Mouse (Mus musculus) limb, embryonic 15.5 days (tissue): ENCODE results near the gene Bcl2l15. TPM values are rescaled to one million over a fixed set of nuclear protein-coding genes. Genes with fewer than 3 reads are reported as not detected.
"Not testable (repeated sequence)": the region's sequence is repeated elsewhere in the genome, so short reads cannot be mapped to it uniquely, and the experiment has no call there.

Source experiments
- ATAC-seq: fragments of 200-750 bp; cut with Nextera tagmentation; 2 replicates; pipeline ENCODE4 v1.8.0; 2017; ENCODE audit warnings: low read depth, moderate TSS enrichment; ENCODE audit not compliant: insufficient number of reproducible peaks, low FRiP score, low TSS enrichment
- H3K27ac ChIP-seq: fragments of 300-500 bp; sonication (generic); 2 replicates; pipeline ENCODE4 v1.5.1; 2015; ENCODE audit warnings: moderate library complexity, mild to moderate bottlenecking, inconsistent platforms
- H3K27me3 ChIP-seq: fragments of 300-500 bp; sonication (generic); 2 replicates; pipeline ENCODE4 v1.6.1; 2015; ENCODE audit warnings: inconsistent platforms
- H3K36me3 ChIP-seq: fragments of 300-500 bp; sonication (generic); 2 replicates; pipeline ENCODE4 v1.6.1; 2015; ENCODE audit warnings: inconsistent platforms
- H3K4me1 ChIP-seq: fragments of 300-500 bp; sonication (generic); 2 replicates; pipeline ENCODE4 v1.6.1; 2015; ENCODE audit warnings: inconsistent platforms
- H3K4me2 ChIP-seq: fragments of 300-500 bp; sonication (generic); 2 replicates; pipeline ENCODE4 v1.6.1; 2015; ENCODE audit warnings: mild to moderate bottlenecking, inconsistent platforms
- H3K4me3 ChIP-seq: fragments of 300-500 bp; sonication (generic); 2 replicates; pipeline ENCODE4 v1.5.1; 2015; ENCODE audit warnings: mild to moderate bottlenecking, inconsistent platforms
- H3K9ac ChIP-seq: fragments of 300-500 bp; sonication (generic); 2 replicates; pipeline ENCODE4 v1.6.1; 2015; ENCODE audit warnings: inconsistent platforms
- H3K9me3 ChIP-seq: fragments of 300-500 bp; sonication (generic); 2 replicates; pipeline ENCODE4 v1.6.1; 2016; ENCODE audit warnings: inconsistent platforms
- WGBS: fragments of 180-500 bp; shearing (Covaris S2); methylation state at CpG from one replicate; pipeline ENCODE4 v1.1.7; 2015; 5-methylcytosine and 5-hydroxymethylcytosine counted together
- polyA plus RNA-seq: library from polyadenylated mRNA; unstranded; fragments of >200 nt; fragmentation: Nextera tagmentation; extraction: Ambion mirVana; gene quantifications from 2 replicates; pipeline ENCODE4 v1.2.1, GENCODE M21; 2015

Gene Bcl2l15
- polyA plus RNA-seq, 1 experiment from 2014 or later, result 0.87 TPM

GRCm38 (mm10) chr3:103835272-103835950 lies 3.0 kb downstream of the Bcl2l15 start:
- H3K4me2 ChIP-seq, result no peak overlapping the region
- no peak overlapping the region for H3K4me3 ChIP-seq
- H3K36me3 ChIP-seq, result no peaks in the 10 kb centered on the region
- no peaks in the 10 kb centered on the region for H3K4me1 ChIP-seq
- no peak overlapping the region for H3K9ac ChIP-seq
- no peak overlapping the region for H3K27ac ChIP-seq
- 63% methylated on average over 6 of the region's 6 CpGs for WGBS
- no peaks in the 10 kb centered on the region for H3K27me3 ChIP-seq
- ATAC-seq, result no peak
- no peaks in the 10 kb centered on the region for H3K9me3 ChIP-seq

GRCm38 (mm10) chr3:103835951-103836310 lies 3.5 kb downstream of the Bcl2l15 start:
- Histone ChIP-seq H3K9ac (no peak overlapping the region), H3K9me3 (no peaks in the 10 kb centered on the region), H3K4me1 (no peaks in the 10 kb centered on the region), H3K27ac (no peak overlapping the region), H3K27me3 (no peaks in the 10 kb centered on the region), H3K4me3 (no peak overlapping the region), H3K4me2 (no peak overlapping the region), H3K36me3 (no peaks in the 10 kb centered on the region)
- ATAC-seq, result no peak
- WGBS, result 68% methylated on average over 10 of the region's 10 CpGs

GRCm38 (mm10) chr3:103836453-103836852 lies 4.1 kb downstream of the Bcl2l15 start:
- no peak for ATAC-seq
- no peak overlapping the region for H3K4me3 ChIP-seq
- H3K9me3 ChIP-seq, result no peaks in the 10 kb centered on the region
- H3K4me1 ChIP-seq, result no peaks in the 10 kb centered on the region
- no peaks in the 10 kb centered on the region for H3K36me3 ChIP-seq
- no peak overlapping the region for H3K9ac ChIP-seq
- no peak overlapping the region for H3K27ac ChIP-seq
- 96% methylated on average over 5 of the region's 5 CpGs for WGBS
- H3K27me3 ChIP-seq, result no peaks in the 10 kb centered on the region
- H3K4me2 ChIP-seq, result no peak overlapping the region

GRCm38 (mm10) chr3:103839711-103840110 lies 7.3 kb downstream of the Bcl2l15 start:
- no peaks in the 10 kb centered on the region for H3K4me1 ChIP-seq
- WGBS, result 85% methylated on average over 6 of the region's 6 CpGs
- H3K4me2 ChIP-seq, result no peak overlapping the region
- no peaks in the 10 kb centered on the region for H3K9me3 ChIP-seq
- no peak overlapping the region for H3K4me3 ChIP-seq
- H3K9ac ChIP-seq, result no peak overlapping the region
- no peak overlapping the region for H3K27ac ChIP-seq
- ATAC-seq, result no peak
- no peaks in the 10 kb centered on the region for H3K36me3 ChIP-seq
- H3K27me3 ChIP-seq, result no peaks in the 10 kb centered on the region

GRCm38 (mm10) chr3:103840195-103840594 lies 7.8 kb downstream of the Bcl2l15 start:
- not testable (repeated sequence) for H3K27me3 ChIP-seq, H3K9ac ChIP-seq, H3K4me3 ChIP-seq, H3K4me2 ChIP-seq, H3K27ac ChIP-seq, ATAC-seq, H3K4me1 ChIP-seq, H3K36me3 ChIP-seq, H3K9me3 ChIP-seq
- 87% methylated on average over 3 of the region's 3 CpGs for WGBS

GRCm38 (mm10) chr3:103840946-103841345 lies 8.5 kb downstream of the Bcl2l15 start:
- H3K4me3 ChIP-seq, H3K4me2 ChIP-seq, H3K4me1 ChIP-seq, H3K27ac ChIP-seq, H3K36me3 ChIP-seq, H3K9ac ChIP-seq, H3K27me3 ChIP-seq, ATAC-seq, H3K9me3 ChIP-seq: not testable (repeated sequence)
- WGBS, result 91% methylated on average over 7 of the region's 7 CpGs

- no peak overlapping the region for H3K4me2 ChIP-seq
- H3K27ac ChIP-seq, result no peak overlapping the region
- H3K9me3 ChIP-seq, result no peaks in the 10 kb centered on the region
- no peak overlapping the region for H3K4me3 ChIP-seq
- ATAC-seq, result no peak
- no peak overlapping the region for H3K9ac ChIP-seq
- H3K4me1 ChIP-seq, result no peaks in the 10 kb centered on the region
- 74% methylated on average over 9 of the region's 9 CpGs for WGBS
- H3K36me3 ChIP-seq, result no peaks in the 10 kb centered on the region
- no peaks in the 10 kb centered on the region for H3K27me3 ChIP-seq
Measured at GRCm38 (mm10) chr3:103850644-103851363, 18.4 kb downstream of the Bcl2l15 start.

GRCm38 (mm10) chr3:103851481-103851880 lies 19.1 kb downstream of the Bcl2l15 start:
- no peak overlapping the region for H3K9ac ChIP-seq
- H3K27ac ChIP-seq, result no peak overlapping the region
- H3K4me1 ChIP-seq, result no peaks in the 10 kb centered on the region
- no peaks in the 10 kb centered on the region for H3K36me3 ChIP-seq
- no peak overlapping the region for H3K4me3 ChIP-seq
- ATAC-seq, result no peak
- 71% methylated on average over 6 of the region's 6 CpGs for WGBS
- no peaks in the 10 kb centered on the region for H3K27me3 ChIP-seq
- H3K4me2 ChIP-seq, result no peak overlapping the region
- H3K9me3 ChIP-seq, result no peaks in the 10 kb centered on the region

GRCm38 (mm10) chr3:103851882-103852281 lies 19.5 kb downstream of the Bcl2l15 start:
- no peak overlapping the region for H3K4me3 ChIP-seq
- WGBS, result 84% methylated on average over 8 of the region's 8 CpGs
- no peak overlapping the region for H3K9ac ChIP-seq
- no peaks in the 10 kb centered on the region for H3K27me3 ChIP-seq
- no peak for ATAC-seq
- no peak overlapping the region for H3K27ac ChIP-seq
- H3K36me3 ChIP-seq, result no peaks in the 10 kb centered on the region
- no peak overlapping the region for H3K4me2 ChIP-seq
- no peaks in the 10 kb centered on the region for H3K9me3 ChIP-seq
- H3K4me1 ChIP-seq, result no peaks in the 10 kb centered on the region

- no peaks in the 10 kb centered on the region for H3K9me3 ChIP-seq
- no peak overlapping the region for H3K9ac ChIP-seq
- H3K27ac ChIP-seq, result no peak overlapping the region
- no peaks in the 10 kb centered on the region for H3K36me3 ChIP-seq
- no peak for ATAC-seq
- H3K4me1 ChIP-seq, result no peaks in the 10 kb centered on the region
- H3K4me3 ChIP-seq, result no peak overlapping the region
- 51% methylated on average over 3 of the region's 3 CpGs for WGBS
- no peak overlapping the region for H3K4me2 ChIP-seq
- H3K27me3 ChIP-seq, result no peaks in the 10 kb centered on the region
Measured at GRCm38 (mm10) chr3:103852565-103853299, 20.3 kb downstream of the Bcl2l15 start.

GRCm38 (mm10) chr3:103853804-103854203 lies 21.4 kb downstream of the Bcl2l15 start:
- Histone ChIP-seq H3K9me3 (no peaks in the 10 kb centered on the region), H3K27ac (no peak overlapping the region), H3K4me1 (no peaks in the 10 kb centered on the region), H3K36me3 (no peaks in the 10 kb centered on the region), H3K27me3 (no peaks in the 10 kb centered on the region), H3K9ac (no peak overlapping the region), H3K4me3 (no peak overlapping the region), H3K4me2 (no peak overlapping the region)
- no peak for ATAC-seq
- 48% methylated on average over 8 of the region's 8 CpGs for WGBS
